Mouse (Mus musculus) right cerebral cortex, adult 2 months (tissue): Measurements from ENCODE around the gene Ccdc60.
"Not testable (repeated sequence)": the region's sequence is repeated elsewhere in the genome, so short reads cannot be mapped to it uniquely, and the experiment has no call there.

Experiments
- DNase-seq, 2 experiments: peaks; one replicate each; pipeline ENCODE4 v3.0.0; 2021 to 2022; ENCODE audit warnings: low spot score in 2 of 2

Gene Ccdc60

GRCm38 (mm10) chr5:116288849-116289570, at the start of gene Ccdc60:
Ccdc60 (minus strand) TSS chr5:116288985.
- DNase-seq, result no peak

- no peak for DNase-seq
Observed at GRCm38 (mm10) chr5:116336191-116336590, 47.4 kb upstream of the Ccdc60 start.

- no peak for DNase-seq
Observed at GRCm38 (mm10) chr5:116328911-116329310, 40.1 kb upstream of the Ccdc60 start.

GRCm38 (mm10) chr5:116323401-116323800, 34.6 kb upstream of the Ccdc60 start:
- no peak for DNase-seq

- peak; percentile 16 to 19 for DNase-seq
Observed at GRCm38 (mm10) chr5:116322365-116323027, 33.7 kb upstream of the Ccdc60 start.

GRCm38 (mm10) chr5:116313711-116314110, 24.9 kb upstream of the Ccdc60 start:
- DNase-seq, result no peak

- no peak for DNase-seq
Observed at GRCm38 (mm10) chr5:116312111-116312737, 23.4 kb upstream of the Ccdc60 start.

- DNase-seq, result no peak
Observed at GRCm38 (mm10) chr5:116311636-116312035, 22.9 kb upstream of the Ccdc60 start.

GRCm38 (mm10) chr5:116309383-116309801, 20.6 kb upstream of the Ccdc60 start:
- no peak for DNase-seq

- no peak for DNase-seq
Observed at GRCm38 (mm10) chr5:116305557-116305956, 16.8 kb upstream of the Ccdc60 start.

- not testable (repeated sequence) for DNase-seq
Observed at GRCm38 (mm10) chr5:116305146-116305545, 16.4 kb upstream of the Ccdc60 start.

- DNase-seq, result no peak
Observed at GRCm38 (mm10) chr5:116300984-116301383, 12.2 kb upstream of the Ccdc60 start.

GRCm38 (mm10) chr5:116293501-116293900, 4.7 kb upstream of the Ccdc60 start:
- no peak for DNase-seq

GRCm38 (mm10) chr5:116290584-116290983, 1.8 kb upstream of the Ccdc60 start:
- no peak for DNase-seq

- DNase-seq, result no peak
Observed at GRCm38 (mm10) chr5:116289897-116290296, 1.1 kb upstream of the Ccdc60 start.

GRCm38 (mm10) chr5:116288183-116288582, 602 bp downstream of the Ccdc60 start:
- no peak for DNase-seq

- no peak for DNase-seq
Observed at GRCm38 (mm10) chr5:116285532-116286176, 3.1 kb downstream of the Ccdc60 start.

- DNase-seq, result no peak
Observed at GRCm38 (mm10) chr5:116280518-116280917, 8.3 kb downstream of the Ccdc60 start.

GRCm38 (mm10) chr5:116278436-116278918, 10.3 kb downstream of the Ccdc60 start:
- DNase-seq, result peak; percentile 16 to 46

GRCm38 (mm10) chr5:116277951-116278350, 10.8 kb downstream of the Ccdc60 start:
- DNase-seq, result no peak

- DNase-seq, result no peak
Observed at GRCm38 (mm10) chr5:116274818-116275217, 14.0 kb downstream of the Ccdc60 start.

GRCm38 (mm10) chr5:116274365-116274764, 14.4 kb downstream of the Ccdc60 start:
- DNase-seq, result no peak
